Mouse (Mus musculus): Measurements from ENCODE around the gene Hspa12b. TPM values are rescaled to one million over a fixed set of nuclear protein-coding genes. Genes with fewer than 3 reads are reported as not detected.

Gene Hspa12b
- polyA plus RNA-seq, 1 experiment from 2014 or later: 2.1 TPM

- peak overlapping the region; percentile 76 for H3K27ac ChIP-seq
- no peaks in the 10 kb centered on the region for H3K9me3 ChIP-seq (replicated peaks)
- H3K36me3 ChIP-seq: peaks cover 38% of the 10 kb centered on the region
- no peak overlapping the region for H3K4me2 ChIP-seq
- peak overlapping the region; percentile 29; the same call in 1 of the 2 replicates for H3K9ac ChIP-seq
- peaks cover 79% of the 10 kb centered on the region for H3K4me1 ChIP-seq (replicated peaks)
- H3K4me3 ChIP-seq (replicated peaks): no peak overlapping the region
- whole genome bisulfite sequencing (ENCODE audit: insufficient replicate concordance): 57% methylated on average over 5 of the region's 5 CpGs
- DNase-seq (no peak), ATAC-seq (ENCODE audit: low read depth) (no peak)
- no peaks in the 10 kb centered on the region for H3K27me3 ChIP-seq
Measured at GRCm38 (mm10) chr2:131139886-131140532, 12.9 kb downstream of the Hspa12b start.

GRCm38 (mm10) chr2:131140533-131140905 lies 13.4 kb downstream of the Hspa12b start:
- ATAC-seq (ENCODE audit: low read depth): no peak
- Histone ChIP-seq H3K36me3 (peaks cover 43% of the 10 kb centered on the region), H3K4me2 (no peak overlapping the region), H3K4me1 (replicated peaks) (peaks cover 74% of the 10 kb centered on the region), H3K9me3 (replicated peaks) (no peaks in the 10 kb centered on the region), H3K4me3 (replicated peaks) (no peak overlapping the region), H3K27me3 (no peaks in the 10 kb centered on the region), H3K9ac (peak overlapping the region; percentile 1; the same call in 1 of the 2 replicates), H3K27ac (0 out of 2 replicates have a peak overlapping the region, but pooled peaks have one; percentile 76)
- no peak for DNase-seq
- 71% methylated on average over 5 of the region's 5 CpGs for WGBS (ENCODE audit: insufficient replicate concordance)

DNA sequence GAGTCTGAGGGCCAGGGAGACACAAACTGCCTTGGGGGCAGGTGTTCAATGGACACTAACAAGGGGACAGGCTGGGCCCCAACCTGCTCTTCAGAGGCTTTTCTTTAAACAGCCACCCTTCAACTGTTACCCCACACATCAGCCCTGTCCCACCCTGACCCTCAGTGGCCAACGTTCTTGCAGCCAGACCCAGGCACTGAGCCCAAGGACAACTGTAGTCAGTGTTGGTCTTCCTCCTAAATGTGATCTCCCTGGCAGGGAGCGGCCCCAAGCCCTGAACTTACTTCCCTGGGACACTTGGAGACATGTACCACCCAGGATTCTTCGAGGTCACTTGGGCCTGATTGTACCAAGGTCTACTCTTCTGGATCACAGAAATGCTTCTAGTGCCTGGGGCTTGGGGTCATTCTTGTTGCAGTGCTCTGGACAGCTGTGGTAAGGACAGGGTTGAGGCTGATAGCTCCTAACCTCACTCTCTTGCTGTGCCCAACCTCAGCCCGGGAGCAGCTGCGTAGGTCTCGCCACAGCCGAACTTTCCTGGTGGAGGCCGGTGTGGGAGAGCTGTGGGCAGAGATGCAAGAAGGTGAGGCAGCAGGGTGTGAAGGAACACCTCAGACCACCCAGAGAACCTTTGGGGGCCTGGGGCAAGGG lies 14.4 kb downstream of the Hspa12b start:
- no peak overlapping the region for H3K4me2 ChIP-seq
- H3K9me3 ChIP-seq (replicated peaks): no peaks in the 10 kb centered on the region
- H3K27ac ChIP-seq: peak overlapping the region; percentile 23; the same call in 1 of the 2 replicates
- peaks cover 69% of the 10 kb centered on the region for H3K4me1 ChIP-seq (replicated peaks)
- WGBS (ENCODE audit: insufficient replicate concordance): 87% methylated on average over 8 of the region's 8 CpGs
- H3K36me3 ChIP-seq: peaks cover 53% of the 10 kb centered on the region
- ATAC-seq (ENCODE audit: low read depth) (no peak), DNase-seq (no peak)
- no peak overlapping the region for H3K4me3 ChIP-seq (replicated peaks)
- no peaks in the 10 kb centered on the region for H3K27me3 ChIP-seq
- H3K9ac ChIP-seq: peak overlapping the region; percentile 1; the same call in 1 of the 2 replicates

GRCm38 (mm10) chr2:131142592-131142991 lies 15.5 kb downstream of the Hspa12b start:
- H3K9ac ChIP-seq: peak overlapping the region; percentile 53

GRCm38 (mm10) chr2:131143007-131143780 lies 16.1 kb downstream of the Hspa12b start:
- H3K27me3 ChIP-seq: no peaks in the 10 kb centered on the region
- peak overlapping the region; percentile 53 for H3K9ac ChIP-seq
- peaks cover 57% of the 10 kb centered on the region for H3K4me1 ChIP-seq (replicated peaks)
- no peaks in the 10 kb centered on the region for H3K9me3 ChIP-seq (replicated peaks)
- H3K27ac ChIP-seq: peak overlapping the region; percentile 47
- peak overlapping the region; percentile 28; the same call in 1 of the 2 replicates for H3K4me2 ChIP-seq
- DNase-seq (no peak), ATAC-seq (ENCODE audit: low read depth) (peak; percentile 12; the same call in 1 of the 2 replicates)
- WGBS (ENCODE audit: insufficient replicate concordance): 83% methylated on average over 22 of the region's 22 CpGs
- 0 out of 2 replicates have a peak overlapping the region, but pooled peaks have one; percentile 8 for H3K4me3 ChIP-seq (replicated peaks)
- peaks cover 70% of the 10 kb centered on the region for H3K36me3 ChIP-seq

More at GRCm38 (mm10) chr2:131142592-131142991, 15.5 kb downstream of the Hspa12b start:
- Histone ChIP-seq H3K4me2 (peak overlapping the region; percentile 28; the same call in 1 of the 2 replicates), H3K27ac (peak overlapping the region; percentile 66), H3K4me3 (replicated peaks) (0 out of 2 replicates have a peak overlapping the region, but pooled peaks have one; percentile 8), H3K27me3 (no peaks in the 10 kb centered on the region), H3K4me1 (replicated peaks) (peaks cover 63% of the 10 kb centered on the region), H3K9me3 (replicated peaks) (no peaks in the 10 kb centered on the region), H3K36me3 (peaks cover 64% of the 10 kb centered on the region)
- DNase-seq (peak; percentile 83), ATAC-seq (ENCODE audit: low read depth) (peak; percentile 83)
- WGBS (ENCODE audit: insufficient replicate concordance): 25% methylated on average over 18 of the region's 18 CpGs

GRCm38 (mm10) chr2:131145121-131145520 lies 18.0 kb downstream of the Hspa12b start:
- no peak for DNase-seq
- WGBS (ENCODE audit: insufficient replicate concordance): 72% methylated on average over 13 of the region's 13 CpGs
- H3K27me3 ChIP-seq: no peaks in the 10 kb centered on the region
- peaks cover 78% of the 10 kb centered on the region for H3K36me3 ChIP-seq
- no peak overlapping the region for H3K27ac ChIP-seq
- ATAC-seq (ENCODE audit: low read depth): no peak
- no peak overlapping the region for H3K4me3 ChIP-seq (replicated peaks)
- H3K4me1 ChIP-seq (replicated peaks): peaks cover 44% of the 10 kb centered on the region
- H3K4me2 ChIP-seq: no peak overlapping the region
- no peaks in the 10 kb centered on the region for H3K9me3 ChIP-seq (replicated peaks)
- no peak overlapping the region for H3K9ac ChIP-seq

DNA sequence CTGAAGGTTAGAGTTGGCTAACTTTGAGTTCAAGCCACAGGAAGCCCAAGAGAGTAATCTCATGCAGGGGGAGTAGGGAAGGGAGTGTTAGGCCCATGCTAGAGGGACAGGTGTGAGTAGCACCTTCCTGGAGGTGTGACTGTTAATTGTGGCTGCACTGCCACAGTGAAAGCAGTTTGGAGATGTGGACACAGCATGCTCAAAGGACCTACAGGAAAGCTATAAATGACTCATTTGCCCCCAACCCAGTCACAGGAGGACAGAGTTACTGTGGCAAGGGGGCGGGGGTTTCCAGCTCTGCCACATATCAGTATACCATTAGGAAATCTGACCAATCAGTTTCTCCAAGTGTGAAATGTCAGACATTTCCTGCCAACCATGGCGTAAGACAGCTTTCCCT lies 18.5 kb downstream of the Hspa12b start:
- H3K36me3 ChIP-seq: peaks cover 82% of the 10 kb centered on the region
- peaks cover 44% of the 10 kb centered on the region for H3K4me1 ChIP-seq (replicated peaks)
- H3K4me3 ChIP-seq (replicated peaks): no peak overlapping the region
- no peak overlapping the region for H3K27ac ChIP-seq
- no peaks in the 10 kb centered on the region for H3K27me3 ChIP-seq
- ATAC-seq (ENCODE audit: low read depth) (no peak), DNase-seq (no peak)
- no peak overlapping the region for H3K9ac ChIP-seq
- H3K9me3 ChIP-seq (replicated peaks): no peaks in the 10 kb centered on the region
- no peak overlapping the region for H3K4me2 ChIP-seq
- 80% methylated on average over 2 of the region's 2 CpGs for WGBS (ENCODE audit: insufficient replicate concordance)

GRCm38 (mm10) chr2:131146193-131147042 lies 19.3 kb downstream of the Hspa12b start:
- WGBS (ENCODE audit: insufficient replicate concordance): 75% methylated on average over 21 of the region's 21 CpGs
- Histone ChIP-seq H3K9ac (no peak overlapping the region), H3K27me3 (no peaks in the 10 kb centered on the region), H3K9me3 (replicated peaks) (no peaks in the 10 kb centered on the region), H3K4me3 (replicated peaks) (no peak overlapping the region), H3K4me2 (no peak overlapping the region), H3K36me3 (peaks cover 91% of the 10 kb centered on the region), H3K27ac (peak overlapping the region; percentile 23; the same call in 1 of the 2 replicates), H3K4me1 (replicated peaks) (peaks cover 44% of the 10 kb centered on the region)
- ATAC-seq (ENCODE audit: low read depth) (no peak), DNase-seq (no peak)

- peaks cover 96% of the 10 kb centered on the region for H3K36me3 ChIP-seq
Measured at GRCm38 (mm10) chr2:131147043-131147365, 19.9 kb downstream of the Hspa12b start.

DNA sequence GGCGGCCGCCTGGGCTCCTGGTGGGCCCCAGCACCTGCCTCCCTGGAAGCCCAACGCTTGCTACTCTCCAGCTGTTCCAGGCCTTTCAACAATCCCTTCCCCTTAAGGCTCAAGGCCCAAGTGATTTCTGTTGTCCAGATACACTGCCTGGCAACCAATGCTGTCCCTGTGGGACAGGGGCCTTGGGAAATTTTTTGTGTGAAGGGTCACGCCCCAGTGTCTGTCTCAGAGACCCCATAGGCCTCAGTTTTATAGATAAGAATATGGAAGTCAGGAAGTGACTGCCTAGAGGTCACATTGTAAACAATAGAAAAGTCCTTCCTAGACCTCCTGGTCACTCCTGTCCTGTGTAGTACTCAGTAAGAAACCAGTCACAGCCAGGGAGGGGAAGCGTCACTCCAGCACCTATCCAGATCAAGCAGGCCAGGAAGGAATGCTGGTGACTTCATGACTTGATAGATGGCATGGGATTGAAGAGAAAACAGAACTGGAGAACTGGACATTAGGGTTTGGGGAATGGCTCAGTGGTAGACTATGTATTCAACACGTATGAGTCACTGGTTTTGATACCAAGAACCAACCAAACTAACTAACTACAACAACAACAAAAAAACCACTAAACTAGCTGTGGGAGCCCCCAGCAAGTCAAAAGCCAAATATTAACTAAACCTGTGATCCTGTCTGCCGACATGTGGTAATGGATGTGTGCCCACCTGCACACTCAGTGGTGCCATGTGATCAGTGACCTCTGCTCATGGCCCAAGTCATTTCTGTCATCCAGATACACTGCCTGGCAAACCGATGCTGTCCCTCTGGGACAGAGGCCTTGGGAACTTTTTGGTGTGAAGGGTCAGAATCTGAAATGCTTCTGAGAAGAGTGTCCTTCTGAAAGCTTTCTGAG lies 21.5 kb downstream of the Hspa12b start:
- ATAC-seq (ENCODE audit: low read depth): no peak
- no peak for DNase-seq
- Histone ChIP-seq H3K9ac (no peak overlapping the region), H3K36me3 (peaks cover 97% of the 10 kb centered on the region), H3K4me3 (replicated peaks) (no peak overlapping the region), H3K4me1 (replicated peaks) (peaks cover 44% of the 10 kb centered on the region), H3K4me2 (no peak overlapping the region), H3K27me3 (no peaks in the 10 kb centered on the region), H3K27ac (peak overlapping the region; percentile 44), H3K9me3 (replicated peaks) (no peaks in the 10 kb centered on the region)
- 87% methylated on average over 8 of the region's 8 CpGs for WGBS (ENCODE audit: insufficient replicate concordance)

More at GRCm38 (mm10) chr2:131147043-131147365, 19.9 kb downstream of the Hspa12b start:
- Histone ChIP-seq H3K4me2 (no peak overlapping the region), H3K9me3 (replicated peaks) (no peaks in the 10 kb centered on the region), H3K9ac (no peak overlapping the region; the same call in 1 of the 2 replicates), H3K27me3 (no peaks in the 10 kb centered on the region), H3K4me3 (replicated peaks) (no peak overlapping the region), H3K27ac (peak overlapping the region; percentile 23; the same call in 1 of the 2 replicates), H3K4me1 (replicated peaks) (peaks cover 44% of the 10 kb centered on the region)
- WGBS (ENCODE audit: insufficient replicate concordance): 96% methylated on average over 8 of the region's 8 CpGs
- no peak for DNase-seq
- ATAC-seq (ENCODE audit: low read depth): no peak
